Mouse (Mus musculus) intestine, embryonic 14.5 days (tissue): Measurements from ENCODE around the gene Glis1. TPM values are rescaled to one million over a fixed set of nuclear protein-coding genes. Genes with fewer than 3 reads are reported as not detected.
A peak's percentile ranks its signal among the peaks of the same experiment; 100 is the strongest.

ENCODE experiments used
- ATAC-seq: fragments of 200-750 bp; cut with Nextera tagmentation; replicated peaks from 2 replicates; pipeline ENCODE4 v1.8.0; 2017; ENCODE audit warnings: low read depth, moderate number of reproducible peaks, moderate TSS enrichment, moderate library complexity; ENCODE audit not compliant: low FRiP score, low TSS enrichment
- DNase-seq: peaks from one replicate; pipeline ENCODE4 v3.0.0-alpha.2; 2018; ENCODE audit warnings: low spot score
- H3K27ac ChIP-seq: fragments of 300-500 bp; sonication (generic); 2 replicates; pipeline ENCODE4 v1.5.1; 2014; ENCODE audit warnings: low read depth, mild to moderate bottlenecking, control low read depth
- H3K27me3 ChIP-seq: fragments of 300-500 bp; sonication (generic); replicated peaks from 2 replicates; pipeline ENCODE4 v1.6.1; 2014; ENCODE audit warnings: low read length, control low read depth; ENCODE audit not compliant: control insufficient read depth, insufficient read depth
- H3K36me3 ChIP-seq: fragments of 300-500 bp; sonication (generic); 2 replicates; pipeline ENCODE4 v1.6.1; 2014; ENCODE audit warnings: low read length, control low read depth; ENCODE audit not compliant: control insufficient read depth, insufficient read depth
- H3K4me1 ChIP-seq: fragments of 300-500 bp; sonication (generic); replicated peaks from 2 replicates; pipeline ENCODE4 v1.6.1; 2014; ENCODE audit warnings: low read length, control low read depth, mixed read lengths; ENCODE audit not compliant: control insufficient read depth, insufficient read depth
- H3K4me2 ChIP-seq: fragments of 300-500 bp; sonication (generic); 2 replicates; pipeline ENCODE4 v1.6.1; 2014; ENCODE audit warnings: low read length
- H3K4me3 ChIP-seq: fragments of 300-500 bp; sonication (generic); 2 replicates; pipeline ENCODE4 v1.5.1; 2014; ENCODE audit warnings: low read depth, low read length, control low read depth, mixed read lengths
- H3K9ac ChIP-seq: fragments of 300-500 bp; sonication (generic); 2 replicates; pipeline ENCODE4 v1.6.1; 2014; ENCODE audit warnings: mild to moderate bottlenecking, low read length
- H3K9me3 ChIP-seq: fragments of 300-500 bp; sonication (generic); 2 replicates; pipeline ENCODE4 v1.6.1; 2016; ENCODE audit warnings: low read length, control low read depth; ENCODE audit not compliant: control insufficient read depth
- WGBS: fragments of 180-500 bp; shearing (Covaris S2); extraction: QIAGEN DNeasy Blood & Tissue Kit; methylation state at CpG from one replicate; pipeline ENCODE4 v1.1.7; 2014; 5-methylcytosine and 5-hydroxymethylcytosine counted together
- polyA plus RNA-seq: library from polyadenylated mRNA; unstranded; fragments of >200 nt; fragmentation: Nextera tagmentation; extraction: Ambion mirVana; gene quantifications from 2 replicates; pipeline ENCODE4 v1.2.1, GENCODE M21; 2014

The Glis1 gene
- polyA plus RNA-seq, 1 experiment from 2014 or later = 0.43 TPM

GRCm38 (mm10) chr4:107422176-107422575 is 12.2 kb upstream of the Glis1 start:
- WGBS = 18% methylated on average over 6 of the region's 6 CpGs
- Histone ChIP-seq H3K27me3 (0 out of 2 replicates have a peak, but pooled peaks cover 3% of the 10 kb centered on the region), H3K9ac (no peak overlapping the region), H3K9me3 (no peaks in the 10 kb centered on the region), H3K4me2 (no peak overlapping the region), H3K27ac (no peak overlapping the region), H3K4me3 (no peak overlapping the region), H3K36me3 (peaks cover 10% of the 10 kb centered on the region), H3K4me1 (peaks cover 3% of the 10 kb centered on the region; the same call in 1 of the 2 replicates)
- DNase-seq (no peak), ATAC-seq (no peak)

GRCm38 (mm10) chr4:107425616-107426015 is 8.8 kb upstream of the Glis1 start:
- 93% methylated on average over 12 of the region's 12 CpGs for WGBS
- H3K4me1 ChIP-seq = peaks cover 3% of the 10 kb centered on the region; the same call in 1 of the 2 replicates
- H3K27ac ChIP-seq = no peak overlapping the region
- H3K36me3 ChIP-seq = no peaks in the 10 kb centered on the region
- 0 out of 2 replicates have a peak, but pooled peaks cover 6% of the 10 kb centered on the region for H3K27me3 ChIP-seq
- H3K9ac ChIP-seq = no peak overlapping the region
- ATAC-seq (no peak), DNase-seq (no peak)
- no peaks in the 10 kb centered on the region for H3K9me3 ChIP-seq
- no peak overlapping the region for H3K4me3 ChIP-seq
- no peak overlapping the region for H3K4me2 ChIP-seq

- Histone ChIP-seq H3K4me3 (no peak overlapping the region), H3K9ac (no peak overlapping the region), H3K27ac (no peak overlapping the region), H3K36me3 (no peaks in the 10 kb centered on the region), H3K27me3 (0 out of 2 replicates have a peak, but pooled peaks cover 3% of the 10 kb centered on the region), H3K4me1 (peaks cover 1% of the 10 kb centered on the region; the same call in 1 of the 2 replicates), H3K4me2 (no peak overlapping the region), H3K9me3 (no peaks in the 10 kb centered on the region)
- DNase-seq = no peak
- 75% methylated on average over 9 of the region's 9 CpGs for WGBS
- no peak for ATAC-seq
These were observed 7.8 kb upstream of the Glis1 start for GRCm38 (mm10) chr4:107426631-107427030.

DNA sequence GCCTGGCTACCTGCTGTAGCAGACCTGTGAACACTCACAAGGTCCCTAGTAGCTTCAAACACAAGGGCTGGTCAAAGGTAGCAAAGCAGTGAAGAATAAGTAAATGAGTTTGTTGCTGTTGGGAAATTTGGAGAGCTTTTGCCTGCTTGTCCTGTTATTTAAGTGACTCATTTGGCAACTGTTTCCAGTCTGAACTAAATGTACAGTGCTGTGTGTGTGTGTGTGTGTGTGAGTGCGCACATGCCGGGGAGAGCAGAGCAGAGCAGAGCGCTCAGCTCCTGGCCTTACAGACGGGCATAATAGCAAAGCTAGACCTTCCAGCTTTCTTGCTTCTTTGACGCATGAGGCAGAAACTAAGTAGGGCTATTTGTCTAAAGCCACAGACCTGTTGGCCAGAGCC is 1.7 kb upstream of the Glis1 start:
- H3K27ac ChIP-seq = no peak overlapping the region
- peaks cover 7% of the 10 kb centered on the region; the same call in 1 of the 2 replicates for H3K4me1 ChIP-seq
- H3K9me3 ChIP-seq = no peaks in the 10 kb centered on the region
- peaks cover 56% of the 10 kb centered on the region for H3K27me3 ChIP-seq
- no peak overlapping the region for H3K9ac ChIP-seq
- WGBS = 87% methylated on average over 5 of the region's 5 CpGs
- no peaks in the 10 kb centered on the region for H3K36me3 ChIP-seq
- H3K4me2 ChIP-seq = no peak overlapping the region
- ATAC-seq (no peak), DNase-seq (no peak)
- no peak overlapping the region for H3K4me3 ChIP-seq

- ATAC-seq (no peak), DNase-seq (no peak)
- Histone ChIP-seq H3K9me3 (no peaks in the 10 kb centered on the region), H3K36me3 (no peaks in the 10 kb centered on the region), H3K4me1 (peaks cover 7% of the 10 kb centered on the region; the same call in 1 of the 2 replicates), H3K27ac (no peak overlapping the region), H3K9ac (no peak overlapping the region; the same call in 1 of the 2 replicates), H3K4me2 (peak overlapping the region; percentile 96), H3K27me3 (peaks cover 67% of the 10 kb centered on the region), H3K4me3 (peak overlapping the region; percentile 57)
- WGBS = 10% methylated on average over 15 of the region's 15 CpGs
These were observed 414 bp upstream of the Glis1 start for GRCm38 (mm10) chr4:107433998-107434355.

- peak; percentile 66 for DNase-seq
- peak overlapping the region; percentile 96 for H3K4me2 ChIP-seq
- peaks cover 7% of the 10 kb centered on the region; the same call in 1 of the 2 replicates for H3K4me1 ChIP-seq
- ATAC-seq = no peak; the same call in 1 of the 2 replicates
- H3K27ac ChIP-seq = no peak overlapping the region
- peak overlapping the region; percentile 57 for H3K4me3 ChIP-seq
- WGBS = 3% methylated on average over 46 of the region's 47 CpGs
- H3K9me3 ChIP-seq = no peaks in the 10 kb centered on the region
- no peak overlapping the region for H3K9ac ChIP-seq
- no peaks in the 10 kb centered on the region for H3K36me3 ChIP-seq
- H3K27me3 ChIP-seq = peaks cover 76% of the 10 kb centered on the region
These were observed 1.0 kb downstream of the Glis1 start for GRCm38 (mm10) chr4:107435238-107435946.

DNA sequence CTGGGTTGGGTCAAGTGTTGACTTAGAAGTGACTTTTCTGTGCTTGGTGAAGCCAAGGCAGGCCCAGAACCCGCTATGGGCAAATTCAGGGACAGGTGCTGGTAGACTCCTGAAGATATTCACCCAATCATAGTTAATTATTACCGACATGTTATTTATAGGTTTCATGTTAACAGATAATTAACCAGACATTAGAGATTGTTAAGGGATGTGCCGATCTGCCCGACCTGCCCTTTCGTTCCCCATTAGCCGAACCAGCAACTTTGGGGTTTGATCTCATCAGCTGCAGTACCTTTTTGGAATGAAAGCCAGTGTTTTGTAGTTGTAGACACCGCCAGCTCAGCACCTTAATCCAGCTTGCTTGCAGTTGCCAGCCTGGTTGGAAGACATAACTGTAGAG is 2.1 kb downstream of the Glis1 start:
- DNase-seq (no peak), ATAC-seq (no peak)
- Histone ChIP-seq H3K9me3 (no peaks in the 10 kb centered on the region), H3K4me1 (peaks cover 7% of the 10 kb centered on the region; the same call in 1 of the 2 replicates), H3K4me3 (no peak overlapping the region), H3K9ac (no peak overlapping the region), H3K36me3 (no peaks in the 10 kb centered on the region), H3K27me3 (peaks cover 86% of the 10 kb centered on the region), H3K4me2 (no peak overlapping the region), H3K27ac (no peak overlapping the region)
- WGBS = 77% methylated on average over 7 of the region's 7 CpGs

GRCm38 (mm10) chr4:107438741-107439140 is 4.3 kb downstream of the Glis1 start:
- no peak overlapping the region for H3K9ac ChIP-seq
- H3K36me3 ChIP-seq = no peaks in the 10 kb centered on the region
- H3K4me1 ChIP-seq = peaks cover 18% of the 10 kb centered on the region

DNA sequence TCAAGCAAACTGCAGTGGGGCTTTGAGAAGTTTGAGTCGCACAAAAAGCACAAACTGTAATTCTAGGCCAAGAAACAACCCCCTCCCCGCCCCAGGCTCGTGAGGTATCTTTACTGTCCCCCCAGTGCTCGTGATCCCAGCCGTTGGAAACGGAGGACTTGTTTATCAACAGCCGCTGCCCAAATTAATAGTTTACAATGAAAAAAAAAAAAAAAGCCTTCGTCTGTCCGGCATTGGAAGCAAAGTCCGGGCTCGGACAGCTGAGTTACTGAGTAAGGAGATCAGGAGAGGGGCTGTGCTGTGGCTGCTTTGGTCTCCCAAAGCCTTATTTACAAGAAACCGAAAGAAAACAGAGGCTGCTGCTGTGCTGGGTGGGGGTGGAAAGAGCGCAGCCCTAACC is 5.9 kb downstream of the Glis1 start:
- Histone ChIP-seq H3K9me3 (0 out of 2 replicates have a peak, but pooled peaks cover 4% of the 10 kb centered on the region), H3K4me3 (peak overlapping the region; percentile 16), H3K27ac (no peak overlapping the region), H3K27me3 (peaks cover 80% of the 10 kb centered on the region), H3K4me2 (peak overlapping the region; percentile 45), H3K4me1 (peaks cover 15% of the 10 kb centered on the region), H3K9ac (no peak overlapping the region), H3K36me3 (no peaks in the 10 kb centered on the region)
- DNase-seq (peak; percentile 62), ATAC-seq (no peak)
- 16% methylated on average over 13 of the region's 13 CpGs for WGBS

More at GRCm38 (mm10) chr4:107438741-107439140, 4.3 kb downstream of the Glis1 start:
- no peak for DNase-seq
- no peaks in the 10 kb centered on the region for H3K9me3 ChIP-seq
- 65% methylated on average over 8 of the region's 8 CpGs for WGBS
- ATAC-seq = no peak
- H3K4me2 ChIP-seq = no peak overlapping the region
- no peak overlapping the region for H3K27ac ChIP-seq
- no peak overlapping the region for H3K4me3 ChIP-seq
- peaks cover 82% of the 10 kb centered on the region for H3K27me3 ChIP-seq
